29 mouse cellular contexts compared by ENCODE assay signal in the genomic region with DNA sequence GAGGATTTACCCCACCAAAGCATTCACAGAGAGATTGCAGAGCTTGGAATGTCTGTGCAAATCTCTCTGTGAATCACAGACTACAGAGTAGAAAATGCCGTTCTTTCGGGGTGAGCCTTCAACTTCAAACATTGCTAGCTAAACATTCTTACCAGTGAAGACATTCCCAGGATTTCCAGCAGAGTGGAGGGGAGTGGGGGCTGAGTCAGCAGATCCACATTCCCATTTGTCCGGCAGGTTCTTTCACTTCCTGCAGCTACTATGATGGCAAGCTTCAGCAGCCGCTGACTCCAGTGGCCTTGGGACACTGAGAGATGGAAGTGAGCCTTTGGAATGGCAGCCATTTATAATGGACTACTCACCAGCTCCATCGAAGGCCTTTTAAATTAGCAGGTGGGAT.
"Had no signal": no experiment of that assay in that cellular context is flagged by ENCODE, and none has a peak within 500 bp of the region (broad histone marks: within the 10 kb centered on the region; RNA-seq: fewer than 3 reads in every experiment).

No protein-coding gene starts in this region.

- H3K36me3 ChIP-seq: heart, embryonic 10.5 days; heart, embryonic 12.5 days; hindbrain, embryonic 10.5 days; hindbrain, embryonic 12.5 days; intestine, embryonic 15.5 days; limb, embryonic 10.5 days; limb, embryonic 12.5 days; liver, embryonic 13.5 days; liver, embryonic 15.5 days had no signal

- H3K4me1 ChIP-seq: heart, embryonic 10.5 days; heart, embryonic 12.5 days; hindbrain, embryonic 12.5 days; intestine, embryonic 15.5 days; limb, embryonic 12.5 days had no signal

- H3K4me2 ChIP-seq: heart, embryonic 12.5 days; hindbrain, embryonic 12.5 days; hindbrain, embryonic 14.5 days; intestine, embryonic 15.5 days; limb, embryonic 12.5 days; liver, embryonic 11.5 days; liver, embryonic 13.5 days; liver, embryonic 15.5 days had no signal

- H3K9ac ChIP-seq: heart, embryonic 12.5 days; hindbrain, embryonic 12.5 days; hindbrain, embryonic 14.5 days; intestine, embryonic 15.5 days; limb, embryonic 12.5 days; liver, embryonic 13.5 days; liver, embryonic 15.5 days; liver, postnatal 0 days had no signal

- H3K9me3 ChIP-seq: heart, embryonic 10.5 days; heart, embryonic 12.5 days; hindbrain, embryonic 10.5 days; hindbrain, embryonic 12.5 days; intestine, embryonic 15.5 days; limb, embryonic 10.5 days; limb, embryonic 12.5 days; liver, embryonic 13.5 days; liver, embryonic 15.5 days had no signal

- DNase-seq: gastrocnemius, adult 2 months; gastrocnemius, postnatal 10 days; gastrocnemius, postnatal 25 days; heart, adult 18-20 months; heart, postnatal 10 days; heart, postnatal 4 days; kidney, adult 18-20 months; kidney, adult 9 months; kidney, postnatal 10 days; kidney, postnatal 25 days; kidney, postnatal 4 days; liver; liver, embryonic 13.5 days; liver, postnatal 0 days had no signal

- ATAC-seq: hindbrain, embryonic 16.5 days; inflammation-experienced regulatory T-cells, adult 6 months; intestine, embryonic 15.5 days; intestine, postnatal 0 days; liver, postnatal 0 days had no signal

- H3K27me3 ChIP-seq: heart, embryonic 12.5 days; hindbrain, embryonic 12.5 days; intestine, embryonic 15.5 days; limb, embryonic 12.5 days; liver, embryonic 13.5 days; liver, embryonic 15.5 days had no signal

- H3K27ac ChIP-seq: gastrocnemius, adult 2 months; heart, embryonic 10.5 days; hindbrain, embryonic 10.5 days; hindbrain, embryonic 12.5 days; hindbrain, embryonic 14.5 days; intestine, embryonic 15.5 days; layer of hippocampus, adult 2 months; left cerebral cortex, adult 2 months; limb, embryonic 10.5 days; limb, embryonic 12.5 days; liver, embryonic 13.5 days; liver, embryonic 15.5 days had no signal

- H3K4me3 ChIP-seq: gastrocnemius, adult 2 months; heart, embryonic 10.5 days; heart, embryonic 12.5 days; hindbrain, embryonic 10.5 days; hindbrain, embryonic 12.5 days; intestine, embryonic 15.5 days; layer of hippocampus, adult 2 months; left cerebral cortex, adult 2 months; limb, embryonic 10.5 days; limb, embryonic 12.5 days; liver, embryonic 13.5 days; liver, embryonic 15.5 days had no signal
